Mouse (Mus musculus) neural tube, embryonic 15.5 days (tissue): Measurements from ENCODE around the gene Pam16. TPM values are rescaled to one million over a fixed set of nuclear protein-coding genes. Genes with fewer than 3 reads are reported as not detected.

ENCODE experiments used
- ATAC-seq: fragments of 200-750 bp; cut with Nextera tagmentation; 2 replicates; pipeline ENCODE4 v1.8.0; 2017; ENCODE audit warnings: mild to moderate bottlenecking, moderate TSS enrichment, moderate library complexity; ENCODE audit not compliant: low FRiP score
- H3K27ac ChIP-seq: fragments of 300-500 bp; sonication (generic); replicated peaks from 2 replicates; pipeline ENCODE4 v1.5.1; 2015; ENCODE audit warnings: mild to moderate bottlenecking, inconsistent platforms
- H3K27me3 ChIP-seq: fragments of 300-500 bp; sonication (generic); replicated peaks from 2 replicates; pipeline ENCODE4 v1.6.1; 2015; ENCODE audit warnings: inconsistent platforms
- H3K36me3 ChIP-seq: fragments of 300-500 bp; sonication (generic); 2 replicates; pipeline ENCODE4 v1.6.1; 2015; ENCODE audit warnings: inconsistent platforms
- H3K4me1 ChIP-seq: fragments of 300-500 bp; sonication (generic); 2 replicates; pipeline ENCODE4 v1.6.1; 2015; ENCODE audit warnings: inconsistent platforms
- H3K4me2 ChIP-seq: fragments of 300-500 bp; sonication (generic); 2 replicates; pipeline ENCODE4 v1.6.1; 2015; ENCODE audit warnings: inconsistent platforms, mild to moderate bottlenecking, moderate library complexity
- H3K4me3 ChIP-seq: fragments of 300-500 bp; sonication (generic); replicated peaks from 2 replicates; pipeline ENCODE4 v1.5.1; 2015; ENCODE audit warnings: mild to moderate bottlenecking, inconsistent platforms
- H3K9ac ChIP-seq: fragments of 300-500 bp; sonication (generic); replicated peaks from 2 replicates; pipeline ENCODE4 v1.6.1; 2015; ENCODE audit warnings: mild to moderate bottlenecking, inconsistent platforms
- H3K9me3 ChIP-seq: fragments of 300-500 bp; sonication (generic); replicated peaks from 2 replicates; pipeline ENCODE4 v1.6.1; 2016; ENCODE audit warnings: inconsistent platforms
- WGBS: fragments of 180-500 bp; shearing (Covaris S2); methylation state at CpG from one replicate; pipeline ENCODE4 v1.1.7; 2015; ENCODE audit warnings: mixed read lengths; 5-methylcytosine and 5-hydroxymethylcytosine counted together
- polyA plus RNA-seq: library from polyadenylated mRNA; unstranded; fragments of >200 nt; fragmentation: Nextera tagmentation; extraction: Ambion mirVana; gene quantifications from 2 replicates; pipeline ENCODE4 v1.2.1, GENCODE M21; 2015

The Pam16 gene
- 150 and 179 TPM in 2 replicates for polyA plus RNA-seq

GRCm38 (mm10) chr16:4624481-4625110, at the start of gene Pam16:
Gene Pam16, minus strand, starts transcription at chr16:4624988.
- Histone ChIP-seq H3K4me1 (peaks cover 29% of the 10 kb centered on the region), H3K27ac (peak within 1 kb of the TSS; percentile 83), H3K27me3 (no peaks in the 10 kb centered on the region), H3K4me2 (peak within 1 kb of the TSS; percentile 62), H3K4me3 (peak within 1 kb of the TSS; percentile 69), H3K9me3 (no peaks in the 10 kb centered on the region), H3K36me3 (peaks cover 29% of the 10 kb centered on the region), H3K9ac (peak within 1 kb of the TSS; percentile 75)
- WGBS = under 1% methylated on average over 56 of the region's 56 CpGs
- ATAC-seq = peak; percentile 93

GRCm38 (mm10) chr16:4674091-4674490, 49.3 kb upstream of the Pam16 start:
- ATAC-seq = no peak
- Histone ChIP-seq H3K27me3 (no peaks in the 10 kb centered on the region), H3K4me2 (no peak overlapping the region), H3K27ac (no peak overlapping the region), H3K4me1 (peaks cover 14% of the 10 kb centered on the region), H3K4me3 (no peak overlapping the region), H3K36me3 (peaks cover 40% of the 10 kb centered on the region), H3K9ac (no peak overlapping the region), H3K9me3 (no peaks in the 10 kb centered on the region)
- 83% methylated on average over 4 of the region's 4 CpGs for WGBS

- Histone ChIP-seq H3K4me3 (no peak overlapping the region), H3K27me3 (no peaks in the 10 kb centered on the region), H3K4me1 (no peaks in the 10 kb centered on the region), H3K27ac (no peak overlapping the region), H3K4me2 (no peak overlapping the region), H3K36me3 (peaks cover 55% of the 10 kb centered on the region), H3K9me3 (no peaks in the 10 kb centered on the region), H3K9ac (no peak overlapping the region)
- no peak for ATAC-seq
- 83% methylated on average over 5 of the region's 5 CpGs for WGBS
Measured at GRCm38 (mm10) chr16:4670317-4670716, 45.5 kb upstream of the Pam16 start.

GRCm38 (mm10) chr16:4667190-4667808, 42.5 kb upstream of the Pam16 start:
- Histone ChIP-seq H3K4me3 (no peak overlapping the region), H3K4me2 (no peak overlapping the region), H3K36me3 (peaks cover 56% of the 10 kb centered on the region), H3K9ac (0 out of 2 replicates have a peak overlapping the region, but pooled peaks have one; percentile 10), H3K27ac (no peak overlapping the region), H3K27me3 (no peaks in the 10 kb centered on the region), H3K4me1 (no peaks in the 10 kb centered on the region), H3K9me3 (no peaks in the 10 kb centered on the region)
- WGBS = 33% methylated on average over 3 of the region's 3 CpGs
- peak; percentile 86 for ATAC-seq

- ATAC-seq = no peak
- Histone ChIP-seq H3K4me3 (no peak overlapping the region), H3K4me1 (no peaks in the 10 kb centered on the region), H3K4me2 (no peak overlapping the region), H3K36me3 (peaks cover 60% of the 10 kb centered on the region), H3K27ac (no peak overlapping the region), H3K9ac (no peak overlapping the region), H3K9me3 (no peaks in the 10 kb centered on the region), H3K27me3 (no peaks in the 10 kb centered on the region)
- whole genome bisulfite sequencing = 93% methylated on average over 2 of the region's 2 CpGs
Measured at GRCm38 (mm10) chr16:4665726-4666125, 40.9 kb upstream of the Pam16 start.

- Histone ChIP-seq H3K27me3 (no peaks in the 10 kb centered on the region), H3K9ac (no peak overlapping the region), H3K4me3 (no peak overlapping the region), H3K9me3 (no peaks in the 10 kb centered on the region), H3K27ac (no peak overlapping the region), H3K4me1 (0 out of 2 replicates have a peak, but pooled peaks cover 4% of the 10 kb centered on the region), H3K36me3 (peaks cover 50% of the 10 kb centered on the region), H3K4me2 (no peak overlapping the region)
- WGBS = 87% methylated on average over 2 of the region's 2 CpGs
- no peak for ATAC-seq
Measured at GRCm38 (mm10) chr16:4663806-4664205, 39.0 kb upstream of the Pam16 start.

GRCm38 (mm10) chr16:4661605-4662004, 36.8 kb upstream of the Pam16 start:
- WGBS = 80% methylated on average over 2 of the region's 2 CpGs
- ATAC-seq = no peak

GRCm38 (mm10) chr16:4659326-4659725, 34.5 kb upstream of the Pam16 start:
- Histone ChIP-seq H3K9me3 (no peaks in the 10 kb centered on the region), H3K36me3 (peaks cover 30% of the 10 kb centered on the region), H3K4me2 (no peak overlapping the region), H3K27ac (no peak overlapping the region), H3K9ac (no peak overlapping the region), H3K4me3 (no peak overlapping the region), H3K4me1 (peaks cover 16% of the 10 kb centered on the region; the same call in 1 of the 2 replicates), H3K27me3 (no peaks in the 10 kb centered on the region)
- no peak for ATAC-seq
- 47% methylated on average over 2 of the region's 2 CpGs for WGBS

More at GRCm38 (mm10) chr16:4661605-4662004, 36.8 kb upstream of the Pam16 start:
- Histone ChIP-seq H3K36me3 (peaks cover 33% of the 10 kb centered on the region), H3K4me3 (no peak overlapping the region), H3K9me3 (no peaks in the 10 kb centered on the region), H3K9ac (no peak overlapping the region), H3K27me3 (no peaks in the 10 kb centered on the region), H3K27ac (no peak overlapping the region), H3K4me1 (peaks cover 8% of the 10 kb centered on the region; the same call in 1 of the 2 replicates), H3K4me2 (no peak overlapping the region)

- Histone ChIP-seq H3K36me3 (peaks cover 35% of the 10 kb centered on the region), H3K27me3 (no peaks in the 10 kb centered on the region), H3K9me3 (no peaks in the 10 kb centered on the region), H3K4me3 (no peak overlapping the region), H3K4me2 (no peak overlapping the region), H3K27ac (peak overlapping the region; percentile 45), H3K9ac (no peak overlapping the region), H3K4me1 (peaks cover 16% of the 10 kb centered on the region; the same call in 1 of the 2 replicates)
- WGBS = 35% methylated on average over 11 of the region's 11 CpGs
- no peak for ATAC-seq
Measured at GRCm38 (mm10) chr16:4658781-4659245, 34.0 kb upstream of the Pam16 start.

GRCm38 (mm10) chr16:4656571-4657081, 31.8 kb upstream of the Pam16 start:
- no peaks in the 10 kb centered on the region for H3K27me3 ChIP-seq
- peaks cover 40% of the 10 kb centered on the region for H3K36me3 ChIP-seq
- no peak overlapping the region for H3K4me2 ChIP-seq
- no peak overlapping the region for H3K4me3 ChIP-seq
- H3K9me3 ChIP-seq = no peaks in the 10 kb centered on the region
- peaks cover 20% of the 10 kb centered on the region; the same call in 1 of the 2 replicates for H3K4me1 ChIP-seq
- no peak for ATAC-seq
- H3K9ac ChIP-seq = no peak overlapping the region
- WGBS = 79% methylated on average over 9 of the region's 9 CpGs
- H3K27ac ChIP-seq = no peak overlapping the region

GRCm38 (mm10) chr16:4655764-4656570, 31.2 kb upstream of the Pam16 start:
- no peak overlapping the region for H3K9ac ChIP-seq
- no peak overlapping the region for H3K4me2 ChIP-seq
- H3K4me1 ChIP-seq = peaks cover 20% of the 10 kb centered on the region; the same call in 1 of the 2 replicates
- H3K27me3 ChIP-seq = no peaks in the 10 kb centered on the region
- no peak overlapping the region for H3K27ac ChIP-seq
- WGBS = 62% methylated on average over 11 of the region's 11 CpGs
- peaks cover 36% of the 10 kb centered on the region for H3K36me3 ChIP-seq
- H3K4me3 ChIP-seq = no peak overlapping the region
- no peaks in the 10 kb centered on the region for H3K9me3 ChIP-seq
- ATAC-seq = no peak
